Mouse (Mus musculus) kidney, adult 8-10 months (tissue): ENCODE results near the gene Prkci.
A peak's percentile ranks its signal among the peaks of the same experiment; 100 is the strongest.

Experiments
- DNase-seq, 2 experiments: peaks; one replicate each; pipeline ENCODE4 v3.0.0; 2022

The Prkci gene

DNA sequence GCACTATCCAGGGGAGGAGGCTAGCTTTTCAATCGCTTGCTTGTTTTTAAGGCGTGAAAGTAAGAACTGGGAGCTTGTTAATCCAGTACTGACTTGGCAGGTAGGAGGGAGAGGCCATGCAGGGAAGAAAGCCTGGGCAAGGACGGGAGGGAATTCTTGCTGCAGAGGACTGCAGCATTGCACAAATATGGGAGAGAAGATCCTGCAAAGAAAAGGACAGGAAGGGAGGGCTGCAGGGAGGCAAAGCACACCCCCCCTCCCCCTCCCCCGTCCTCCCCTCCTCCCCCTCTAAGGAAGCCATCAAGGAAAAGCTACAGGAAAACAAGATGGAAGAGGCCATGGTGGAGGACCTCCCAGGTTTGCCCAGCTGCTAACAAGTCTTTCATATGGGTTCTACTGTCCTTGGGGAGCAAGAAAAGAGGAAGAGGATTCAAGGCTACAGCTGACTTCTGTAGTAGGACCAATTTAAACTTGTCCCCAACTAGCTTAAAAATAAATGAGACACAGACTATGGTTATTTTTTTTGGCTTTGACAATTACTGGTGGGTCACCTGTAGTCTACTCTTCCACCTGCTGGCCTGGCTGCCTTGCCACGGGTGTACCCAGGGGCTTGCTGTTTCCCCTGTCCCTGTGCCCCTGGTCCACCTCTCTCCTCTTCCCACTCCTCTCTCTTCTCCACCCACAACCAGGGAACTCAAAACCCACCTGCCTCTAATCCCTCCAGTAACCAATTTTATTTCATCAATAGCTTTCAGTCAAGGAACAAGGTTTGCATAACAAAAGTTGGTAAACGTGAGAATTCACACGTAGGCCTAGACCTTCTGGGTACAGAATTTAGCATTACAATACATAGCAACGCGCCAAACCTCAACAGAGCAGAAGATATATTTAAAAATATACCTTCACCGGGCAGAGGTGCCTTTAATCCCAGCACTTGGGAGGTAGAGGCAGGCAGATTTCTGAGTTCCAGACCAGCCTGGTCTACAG, 93.5 kb downstream of the Prkci start:
- no peak for DNase-seq

DNA sequence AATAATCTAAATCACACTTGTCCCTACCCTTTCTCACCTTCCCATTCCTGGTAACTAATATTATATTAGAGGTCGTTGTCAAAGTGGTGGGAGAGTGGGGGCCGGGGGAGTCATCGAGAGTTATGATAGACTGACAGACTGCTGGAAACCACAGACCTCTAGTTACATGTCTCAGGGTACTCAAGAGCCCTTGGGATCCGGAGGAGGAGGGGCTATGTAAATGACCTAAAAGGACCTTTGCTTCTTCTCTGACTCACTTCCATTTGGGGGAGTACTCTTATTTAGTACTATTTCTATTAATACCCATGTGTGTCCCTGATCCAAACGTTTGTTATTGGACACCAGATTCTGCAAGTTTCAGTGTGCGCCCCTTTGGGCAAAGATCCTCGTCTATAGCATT, 94.4 kb downstream of the Prkci start:
- no peak for DNase-seq

DNA sequence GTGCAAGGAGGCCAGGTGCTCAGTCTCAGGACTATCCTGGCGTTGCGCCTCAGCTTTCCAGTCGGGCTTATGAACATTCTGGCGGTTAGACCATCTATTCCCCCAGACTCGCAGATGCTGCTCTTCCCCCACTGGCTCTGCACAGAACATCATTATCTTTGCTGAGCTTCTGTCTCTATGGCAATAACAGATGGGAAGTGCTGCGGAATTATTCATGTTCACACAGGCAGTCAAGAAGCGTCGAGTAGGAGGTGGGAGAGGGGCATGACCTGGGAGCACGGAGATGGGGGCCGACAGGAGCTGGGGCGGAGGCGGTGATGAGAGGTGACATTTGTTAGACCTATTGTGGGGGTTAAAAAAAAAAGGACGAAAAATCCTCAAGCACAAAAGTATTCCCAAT, 97.6 kb downstream of the Prkci start:
- peak; percentile 8 to 28 for DNase-seq

DNA sequence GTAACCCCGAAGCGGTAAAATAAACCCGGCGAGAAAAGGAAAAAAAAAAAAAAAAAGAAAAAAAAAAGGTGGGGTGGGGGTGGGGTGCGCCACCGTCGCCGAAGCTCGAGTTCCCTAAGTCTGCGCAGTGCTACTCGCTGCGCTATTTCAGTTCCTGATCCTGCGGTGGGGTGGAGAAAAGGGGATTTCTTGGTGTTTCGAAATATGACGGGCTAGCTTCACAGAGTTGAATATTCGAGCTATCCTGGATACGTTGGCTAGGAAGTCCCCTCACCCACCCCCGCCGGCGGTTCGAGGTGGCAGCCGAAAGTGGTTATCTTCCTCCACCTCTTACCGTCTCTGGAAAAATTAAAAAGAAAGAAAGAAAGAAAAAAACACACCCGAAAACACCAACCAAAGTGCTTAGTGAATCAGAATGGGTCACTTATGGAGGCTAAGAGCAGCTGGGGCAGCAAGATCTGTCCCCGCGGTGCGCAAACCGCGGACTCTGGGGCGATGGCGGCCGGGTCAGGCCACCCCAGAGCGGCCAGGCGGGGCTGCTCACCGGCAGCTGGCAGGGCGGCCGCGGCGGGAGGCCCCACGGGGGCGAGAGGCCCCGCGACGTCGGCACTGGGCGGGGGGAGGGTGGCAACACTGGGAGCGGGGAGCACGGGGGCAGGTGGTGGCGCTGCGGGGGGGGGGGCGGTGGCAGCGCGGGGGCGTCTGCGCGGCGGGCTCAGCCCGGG, 98.2 kb downstream of the Prkci start:
- DNase-seq, result peak; percentile 60 to 67

DNA sequence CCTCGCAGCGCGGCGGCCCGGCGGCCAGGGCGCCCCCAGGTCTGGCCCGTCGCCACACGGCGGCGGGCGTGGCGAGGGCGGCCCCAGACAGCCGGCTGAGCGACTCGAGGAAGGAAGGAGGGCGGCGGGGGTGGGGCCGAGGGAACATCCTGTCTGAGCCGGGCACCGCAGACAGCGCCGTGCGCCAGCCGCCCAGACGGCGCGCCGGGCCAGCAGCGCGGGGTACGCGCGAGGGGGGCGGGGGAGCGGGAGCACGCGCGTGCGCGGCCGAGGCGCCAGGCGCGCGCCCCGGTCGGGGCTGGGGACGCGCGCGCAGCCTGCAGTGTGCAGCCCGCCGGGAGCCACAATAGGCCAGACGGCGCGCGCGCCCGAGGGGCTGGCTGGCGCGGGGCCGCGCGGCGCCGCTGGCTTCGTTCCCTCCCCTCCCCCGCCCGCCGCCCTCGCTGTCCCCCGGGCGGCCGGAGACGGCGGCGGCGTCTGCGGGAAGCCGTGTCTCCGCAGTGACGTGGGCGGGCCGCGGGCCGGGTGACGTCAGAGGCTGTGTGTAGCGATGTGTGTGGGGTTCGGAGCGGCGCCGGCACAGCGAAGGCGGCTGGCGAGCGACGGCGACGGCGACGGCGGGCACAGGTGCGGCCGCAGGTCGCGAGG, 99.1 kb downstream of the Prkci start, which contains the start of gene Skil:
TSS of gene Skil (plus strand) at position 528 of the 648 bp plus-strand sequence.
- peak; percentile 95 for DNase-seq

DNA sequence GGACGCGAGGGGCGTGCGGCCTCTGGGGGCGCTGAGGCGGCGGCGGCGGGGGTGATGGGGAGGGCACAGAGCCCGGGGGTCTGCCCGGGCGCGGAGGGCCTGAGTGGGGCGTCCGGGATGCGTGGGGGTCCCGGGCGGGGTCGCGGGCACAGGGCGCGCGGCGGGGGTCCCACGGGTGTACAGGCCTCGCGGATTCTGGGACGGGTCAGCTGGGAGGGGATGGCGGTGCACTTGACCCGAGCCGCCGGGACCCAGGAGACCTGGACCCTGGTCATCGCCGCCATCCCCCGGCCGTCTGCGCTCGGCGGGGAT, 99.6 kb downstream of the Prkci start:
- peak in 1 of 2 experiments; percentile 40 for DNase-seq

DNA sequence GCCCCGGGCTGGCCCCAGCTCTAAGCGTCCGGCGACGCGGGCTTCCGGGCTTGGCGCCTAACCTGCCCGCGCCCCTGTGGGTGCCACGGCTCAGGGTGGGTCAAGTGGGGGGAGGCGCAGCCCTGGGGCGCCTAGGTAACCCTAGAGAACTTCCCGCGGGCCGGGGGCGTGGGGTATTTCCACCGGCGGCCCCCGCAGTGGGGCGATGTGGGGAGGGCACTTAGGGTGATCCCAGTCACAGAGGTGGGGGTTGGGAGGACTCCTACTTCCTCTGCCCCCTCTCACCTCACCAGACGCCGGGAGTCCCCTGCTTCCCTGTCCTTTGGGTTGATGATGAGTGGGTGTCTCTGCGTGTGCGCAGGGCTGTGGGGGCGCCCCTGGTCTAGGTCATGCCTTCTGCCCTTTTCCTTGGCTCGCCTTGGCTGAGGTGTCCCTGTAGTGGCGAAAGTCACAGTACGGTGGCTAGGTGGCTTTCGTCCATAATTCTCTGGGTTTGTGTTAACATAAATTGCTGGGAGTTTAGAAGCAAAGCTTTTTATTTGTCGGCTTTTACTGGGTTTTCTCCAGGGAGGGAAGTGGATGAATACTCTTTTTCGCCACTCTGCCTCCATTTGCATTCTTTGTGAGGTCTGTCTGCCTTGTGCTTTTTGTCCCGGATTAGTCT, 100.1 kb downstream of the Prkci start:
- peak; percentile 57 for DNase-seq

DNA sequence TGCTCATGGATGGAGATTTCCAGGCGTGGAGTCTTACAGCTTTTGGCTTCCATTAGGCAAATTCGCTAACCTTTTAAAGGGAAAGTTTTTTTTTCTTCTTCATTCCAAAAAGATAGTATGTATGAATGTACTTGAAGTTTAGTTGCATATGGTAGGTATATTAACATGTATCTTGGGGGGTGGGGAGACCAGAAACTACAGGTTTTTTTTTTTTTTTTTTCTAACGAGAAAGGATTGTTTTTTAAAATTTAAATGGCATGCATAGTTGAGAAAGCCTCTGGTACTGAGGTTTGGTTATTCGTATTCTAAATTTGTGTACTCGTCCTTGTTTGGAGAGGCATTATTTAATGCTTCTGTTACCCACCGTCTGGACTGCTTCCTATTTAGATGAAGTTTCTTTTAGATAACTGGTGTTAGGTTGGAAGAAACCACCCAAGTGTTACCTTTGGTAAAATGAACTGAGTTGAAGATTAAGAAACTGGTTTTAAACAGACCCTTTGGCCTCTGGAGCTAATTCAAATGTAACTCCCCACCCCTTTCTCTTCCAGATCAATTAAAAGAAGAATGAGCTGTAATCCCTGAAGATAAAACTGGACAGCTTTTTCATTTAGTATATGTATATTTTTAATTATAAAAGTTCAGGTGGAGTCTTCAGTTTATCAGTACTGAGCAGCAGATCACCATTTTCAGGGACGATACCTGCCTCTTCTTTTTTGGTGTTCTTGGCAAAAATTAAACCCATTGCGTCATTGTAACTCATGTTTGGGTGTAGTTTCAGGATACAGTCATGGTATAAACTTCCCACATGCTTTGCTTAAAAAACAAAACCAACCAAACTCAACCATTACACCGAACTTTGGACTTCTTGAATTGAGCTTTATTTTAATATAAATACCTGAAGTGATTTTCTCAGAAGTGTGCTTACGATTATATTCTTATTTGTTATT, 100.9 kb downstream of the Prkci start:
- DNase-seq, result no peak

DNA sequence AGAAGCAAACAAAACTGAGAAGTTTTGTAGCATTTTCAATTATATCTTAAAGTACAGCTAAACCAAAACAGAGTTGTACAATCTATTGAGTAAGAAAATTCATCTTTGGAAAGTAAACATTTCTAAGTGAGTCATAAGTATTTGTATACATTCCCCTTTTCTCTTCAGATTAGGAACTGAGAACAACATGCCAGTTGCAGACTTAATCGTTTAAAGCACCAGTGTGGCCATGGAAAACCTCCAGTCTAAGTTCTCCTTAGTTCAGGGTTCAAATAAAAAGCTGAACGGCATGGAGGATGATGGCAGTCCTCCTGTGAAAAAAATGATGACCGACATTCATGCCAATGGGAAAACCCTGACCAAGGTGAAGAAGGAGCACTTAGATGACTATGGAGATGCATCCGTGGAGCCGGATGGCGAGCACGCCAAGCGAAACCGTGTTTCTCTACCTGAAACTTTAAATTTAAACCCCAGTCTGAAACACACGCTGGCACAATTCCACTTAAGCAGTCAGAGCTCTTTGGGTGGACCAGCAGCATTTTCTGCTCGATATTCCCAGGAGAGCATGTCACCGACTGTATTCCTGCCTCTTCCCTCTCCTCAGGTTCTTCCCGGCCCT, 101.7 kb downstream of the Prkci start:
- no peak for DNase-seq

DNA sequence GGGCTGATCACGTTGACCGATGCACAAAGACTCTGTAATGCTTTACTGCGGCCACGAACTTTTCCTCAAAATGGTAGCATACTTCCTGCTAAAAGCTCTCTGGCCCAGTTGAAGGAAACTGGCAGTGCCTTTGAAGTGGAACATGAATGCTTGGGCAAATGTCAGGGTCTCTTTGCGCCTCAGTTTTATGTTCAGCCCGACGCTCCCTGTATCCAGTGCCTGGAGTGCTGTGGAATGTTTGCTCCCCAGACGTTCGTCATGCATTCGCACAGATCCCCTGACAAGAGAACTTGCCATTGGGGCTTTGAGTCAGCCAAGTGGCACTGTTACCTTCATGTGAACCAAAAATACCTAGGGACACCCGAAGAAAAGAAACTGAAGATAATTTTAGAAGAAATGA, 102.4 kb downstream of the Prkci start:
- DNase-seq, result no peak

DNA sequence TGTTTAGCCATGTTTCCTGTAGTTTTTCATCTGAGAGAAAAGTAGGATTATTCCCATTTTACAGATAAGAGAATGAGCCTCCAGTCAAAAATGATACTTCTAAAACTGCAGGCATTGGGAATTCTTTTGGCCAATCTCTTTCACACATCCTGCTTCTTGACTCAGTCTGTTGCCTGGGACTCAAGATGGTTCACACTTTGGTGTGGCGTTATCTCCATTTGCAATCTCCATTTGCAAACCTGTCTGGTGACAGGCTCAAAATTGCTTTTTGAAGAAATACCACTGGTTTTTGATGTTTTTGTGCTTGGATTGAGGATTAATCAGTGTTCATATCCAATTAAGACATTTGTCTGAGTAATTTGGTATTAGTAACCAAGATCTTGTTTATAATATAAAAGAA, 103.0 kb downstream of the Prkci start:
- DNase-seq, result no peak

DNA sequence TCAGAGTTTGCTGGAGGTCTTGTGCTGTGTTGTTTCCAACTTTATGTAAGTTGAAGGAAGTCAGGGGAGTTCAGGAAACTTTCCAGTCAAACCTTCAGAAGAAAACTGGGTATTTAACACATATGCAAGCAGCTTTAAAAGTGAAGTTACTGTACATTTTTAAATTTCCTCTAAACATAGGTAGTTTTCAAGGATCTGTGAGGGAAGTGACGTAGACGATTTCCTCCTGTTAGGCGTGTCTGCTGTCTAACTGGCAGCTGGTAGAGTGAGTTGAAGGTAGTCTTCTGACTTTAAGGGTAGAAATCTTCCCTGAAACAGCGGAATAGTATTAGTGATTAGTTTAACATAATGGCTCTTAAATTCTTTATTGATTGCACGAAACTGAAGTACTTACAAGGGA, 104.5 kb downstream of the Prkci start:
- DNase-seq, result no peak

DNA sequence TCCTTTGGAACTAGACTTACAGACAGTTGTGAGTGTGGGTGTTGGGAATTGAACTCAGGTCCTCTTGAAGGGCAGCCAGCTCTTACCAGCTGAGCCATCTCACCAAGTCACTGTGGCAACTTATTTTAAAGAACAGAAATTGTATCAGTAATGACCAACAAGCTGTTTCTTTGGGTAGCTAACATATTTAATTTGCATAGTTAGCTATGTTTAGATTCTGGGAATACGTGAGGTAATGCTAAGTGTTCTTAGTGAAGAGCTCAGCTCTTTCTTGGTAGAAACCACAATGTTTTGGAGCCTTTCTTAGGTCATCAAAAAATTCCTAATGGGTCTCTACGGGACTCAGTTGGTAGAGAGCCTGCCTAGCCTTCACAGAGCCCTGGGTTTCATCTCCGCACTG, 105.3 kb downstream of the Prkci start:
- no peak for DNase-seq
